Mouse (Mus musculus): Measurements from ENCODE around the gene Ccnq.

Gene Ccnq

DNA sequence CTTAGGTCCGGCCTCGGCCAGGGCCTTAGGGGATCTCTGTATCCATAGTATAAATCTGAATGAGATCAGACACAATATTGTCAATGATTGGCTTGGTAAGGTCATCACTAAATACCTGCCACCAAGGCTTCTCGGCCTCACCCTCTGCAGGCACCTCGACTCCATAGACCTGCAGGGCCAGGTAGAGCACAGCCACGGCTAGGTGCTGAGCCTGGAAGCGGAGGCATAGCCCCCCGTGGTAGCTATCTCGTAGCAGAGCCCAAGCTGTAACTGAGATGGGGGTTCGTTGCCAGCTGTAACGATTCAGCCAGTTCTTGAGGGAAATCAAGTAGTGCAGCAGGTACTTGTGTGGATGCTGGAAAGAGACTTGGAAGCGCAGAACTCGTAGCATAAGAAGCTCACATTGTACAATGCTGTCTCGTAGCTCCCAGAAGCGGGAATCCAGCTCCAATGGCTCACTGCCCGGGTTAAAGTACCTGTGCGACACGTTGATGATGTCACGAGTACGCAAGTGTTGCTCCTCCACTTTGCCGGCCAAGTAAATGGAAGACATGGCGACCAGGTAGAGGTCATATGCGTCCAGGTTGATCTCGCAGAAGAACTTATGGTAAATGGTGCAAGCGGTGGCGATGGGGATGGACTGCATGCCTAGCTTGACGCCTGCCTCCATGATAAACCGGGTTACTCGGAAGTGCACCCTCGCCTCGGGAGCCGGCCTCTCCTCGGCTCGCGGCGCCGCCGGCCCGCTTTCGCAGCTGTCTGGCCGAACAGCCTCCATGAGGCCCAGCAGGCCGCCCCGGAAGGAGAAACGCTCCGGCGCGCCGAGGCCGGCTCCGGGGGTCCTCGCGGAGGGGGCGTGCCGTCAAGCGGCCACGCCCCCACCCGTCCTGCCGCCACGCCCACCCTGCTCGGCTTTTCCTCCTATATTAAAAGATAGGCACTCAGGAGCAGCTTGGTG lies at the start of gene Ccnq:
Gene Ccnq (minus strand): TSS at position 845 of the 958 bp plus-strand sequence.
- in situ Hi-C loops (cut with MboI, MseI): loop anchor here in 1 of 2 experiments (10.0 kb wide), 1 partner anchor 676 kb away; no protein-coding TSS in a partner anchor

DNA sequence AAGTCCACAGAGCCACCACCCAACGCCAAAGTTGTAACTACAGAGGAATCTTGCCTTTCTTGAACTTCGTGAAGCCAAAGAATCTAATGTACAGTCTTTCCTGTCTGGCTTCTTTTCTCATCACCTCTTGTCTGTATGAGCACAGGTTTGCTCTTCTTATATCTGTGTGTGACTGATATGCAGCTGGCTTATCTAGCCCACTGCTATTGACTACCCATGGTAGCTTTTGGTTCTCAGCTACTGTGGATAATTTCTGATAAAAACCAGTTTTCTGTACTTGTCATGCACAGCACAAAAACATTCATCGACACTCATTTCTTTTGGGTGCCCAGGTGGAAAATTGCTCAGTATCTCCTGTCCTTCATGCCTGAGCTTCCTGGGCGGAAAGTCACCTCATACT lies 49.6 kb upstream of the Ccnq start:
- in situ Hi-C loops (cut with MboI, MseI): no loop called here

GRCm38 (mm10) chr11:78796072-78796729 lies 44.7 kb upstream of the Ccnq start:
- in situ Hi-C loops (cut with MboI, MseI): no loop called here

- in situ Hi-C loops (cut with MboI, MseI): no loop called here
Observed at GRCm38 (mm10) chr11:78793116-78793515, 41.6 kb upstream of the Ccnq start.

DNA sequence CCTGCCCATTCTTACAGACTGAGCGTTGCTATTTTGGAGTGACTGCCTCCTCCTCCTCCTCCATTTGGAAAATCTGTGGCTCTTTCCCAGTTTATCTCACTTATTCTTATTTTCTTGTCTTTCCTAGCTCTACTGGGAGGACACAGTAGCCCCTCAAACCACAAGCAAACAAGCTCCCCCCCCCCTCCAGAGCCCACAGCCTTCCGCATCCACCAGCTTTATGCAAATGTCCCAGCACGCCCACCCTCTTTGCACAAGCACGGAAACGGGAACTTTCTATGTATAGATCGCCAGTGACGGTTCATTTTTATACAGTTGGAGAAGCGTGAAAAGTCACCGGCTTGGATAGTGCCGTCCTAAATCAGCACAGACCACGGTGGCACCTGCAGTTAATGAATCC lies 40.9 kb upstream of the Ccnq start:
- in situ Hi-C loops (cut with MboI, MseI): no loop called here

DNA sequence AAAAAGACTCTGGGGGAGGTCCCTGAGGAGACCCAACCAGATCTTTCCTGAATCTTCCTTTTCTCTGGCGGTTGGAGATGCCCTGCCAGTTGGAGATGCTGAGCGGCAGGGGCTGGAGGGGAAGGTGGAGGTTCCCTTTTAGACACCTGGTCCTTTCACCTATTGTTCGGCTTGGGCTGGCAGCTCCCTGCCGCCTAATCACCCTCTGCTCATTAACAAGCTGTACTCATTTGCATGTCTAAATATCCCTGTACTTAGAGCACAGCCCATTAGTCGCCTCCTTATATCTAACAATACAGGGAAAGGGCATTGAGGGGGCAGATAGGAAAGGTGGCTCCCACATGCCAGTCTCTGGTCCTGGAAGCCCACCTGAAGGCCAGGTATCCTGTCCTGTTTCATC lies 40.5 kb upstream of the Ccnq start:
- in situ Hi-C loops (cut with MboI, MseI): no loop called here

GRCm38 (mm10) chr11:78791582-78791981 lies 40.1 kb upstream of the Ccnq start:
- in situ Hi-C loops (cut with MboI, MseI): no loop called here

GRCm38 (mm10) chr11:78789370-78790060 lies 38.0 kb upstream of the Ccnq start:
- in situ Hi-C loops (cut with MboI, MseI): no loop called here

GRCm38 (mm10) chr11:78786013-78786431 lies 34.5 kb upstream of the Ccnq start:
- in situ Hi-C loops (cut with MboI, MseI): no loop called here

- in situ Hi-C loops (cut with MboI, MseI): no loop called here
Observed at GRCm38 (mm10) chr11:78782791-78783347, 31.3 kb upstream of the Ccnq start.

- in situ Hi-C loops (cut with MboI, MseI): no loop called here
Observed at GRCm38 (mm10) chr11:78782326-78782725, 30.8 kb upstream of the Ccnq start.

DNA sequence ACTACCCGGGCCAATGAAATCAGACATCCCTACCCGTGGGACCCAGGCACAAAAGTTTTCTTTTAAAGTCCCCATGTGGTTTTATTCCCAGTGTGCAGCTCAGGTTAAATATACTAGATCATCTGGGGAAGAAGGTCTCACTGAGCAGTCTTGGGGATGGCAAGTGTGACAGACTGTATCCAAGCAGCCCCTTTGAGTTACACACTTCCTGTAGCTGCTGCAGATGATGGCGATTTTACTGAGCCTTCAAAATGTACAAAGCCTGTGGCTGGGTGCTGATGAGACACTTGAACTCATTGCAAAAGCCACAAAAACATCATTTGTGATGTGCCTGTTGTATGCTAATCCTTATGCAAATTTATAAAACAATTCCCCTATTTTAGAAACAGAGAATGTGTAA lies 29.0 kb upstream of the Ccnq start:
- in situ Hi-C loops (cut with MboI, MseI): no loop called here

DNA sequence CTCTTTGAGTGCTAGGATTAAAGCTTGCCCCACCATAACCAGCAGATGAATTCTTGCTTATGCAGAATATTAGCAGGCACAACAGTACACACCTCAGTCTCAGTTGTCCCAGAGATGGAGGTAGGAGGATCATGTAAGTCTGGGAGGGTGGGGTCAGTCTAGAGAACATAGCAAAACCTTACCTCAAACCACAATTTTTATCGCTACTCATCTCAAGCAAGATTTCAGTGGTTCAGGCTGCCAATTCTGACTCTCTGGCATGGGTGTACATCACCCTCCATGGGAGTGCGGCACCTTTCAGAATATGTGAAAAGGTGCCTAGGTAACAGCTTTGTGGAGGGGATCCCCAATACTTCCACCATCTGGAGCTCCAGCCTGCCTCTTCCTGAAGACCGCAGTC lies 28.5 kb upstream of the Ccnq start:
- in situ Hi-C loops (cut with MboI, MseI): no loop called here

DNA sequence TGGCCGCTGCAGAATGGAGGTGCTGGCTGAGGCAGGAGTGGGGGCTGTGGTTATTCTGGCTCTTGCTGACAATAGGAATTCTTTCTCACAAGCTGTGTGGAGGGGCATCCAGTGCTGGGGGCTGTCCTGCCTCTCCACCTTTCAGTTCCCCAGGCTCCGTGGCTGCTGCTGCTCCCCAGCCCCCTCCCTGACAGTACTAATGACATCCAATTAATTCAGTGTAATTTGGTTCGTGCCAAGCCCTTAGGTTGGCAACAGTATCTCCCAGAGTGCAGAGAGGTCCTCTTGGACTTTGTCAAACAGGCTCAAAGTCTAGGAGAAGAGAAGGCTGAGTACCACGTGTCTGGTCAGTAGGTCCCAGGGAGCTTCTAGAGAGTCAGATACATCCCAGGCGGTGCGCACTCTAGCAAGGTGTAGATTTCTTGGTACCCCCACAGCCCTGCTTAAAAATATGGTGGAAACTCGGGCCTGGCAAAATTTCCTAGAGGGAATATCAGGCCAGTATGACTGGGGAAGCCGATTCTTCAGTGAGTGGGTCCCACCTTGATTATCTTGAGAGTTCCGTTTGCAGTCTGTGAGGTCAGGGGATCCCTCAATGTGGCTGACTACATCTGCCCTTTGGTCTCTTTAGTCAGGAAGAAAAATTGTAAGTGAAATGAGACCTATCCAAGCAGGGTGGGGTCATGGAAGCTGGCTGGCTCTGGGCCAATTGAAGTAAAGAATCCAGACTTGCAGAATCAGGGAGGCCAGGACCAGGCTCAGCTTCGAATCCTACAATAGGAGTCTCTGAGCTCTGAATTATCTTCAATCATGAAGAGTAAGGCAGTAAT lies 26.5 kb upstream of the Ccnq start:
- in situ Hi-C loops (cut with MboI, MseI): no loop called here

GRCm38 (mm10) chr11:78771751-78772283 lies 20.3 kb upstream of the Ccnq start:
- in situ Hi-C loops (cut with MboI, MseI): no loop called here

DNA sequence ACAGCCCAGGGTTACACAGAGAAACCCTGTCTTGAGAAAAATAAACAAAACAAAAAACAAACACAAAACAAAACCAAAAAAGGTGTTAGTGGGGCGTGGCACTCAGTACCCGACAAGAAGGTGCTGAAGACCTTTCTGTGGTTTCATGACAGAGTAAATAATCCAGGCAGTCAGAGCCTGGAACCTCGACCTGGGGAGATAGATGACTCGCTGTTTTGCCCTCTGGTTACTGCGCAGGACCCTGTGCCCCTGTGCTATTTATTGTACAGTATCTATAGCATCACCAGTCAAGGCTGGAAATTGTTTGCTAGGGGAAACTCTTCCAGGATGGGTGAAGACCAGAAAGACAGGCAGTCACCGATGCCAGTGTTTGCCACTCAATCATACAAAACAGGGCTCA lies 18.9 kb upstream of the Ccnq start:
- in situ Hi-C loops (cut with MboI, MseI): no loop called here

GRCm38 (mm10) chr11:78768778-78769177 lies 17.2 kb upstream of the Ccnq start:
- in situ Hi-C loops (cut with MboI, MseI): no loop called here

- in situ Hi-C loops (cut with MboI, MseI): no loop called here
Observed at GRCm38 (mm10) chr11:78766069-78766830, 14.7 kb upstream of the Ccnq start.

DNA sequence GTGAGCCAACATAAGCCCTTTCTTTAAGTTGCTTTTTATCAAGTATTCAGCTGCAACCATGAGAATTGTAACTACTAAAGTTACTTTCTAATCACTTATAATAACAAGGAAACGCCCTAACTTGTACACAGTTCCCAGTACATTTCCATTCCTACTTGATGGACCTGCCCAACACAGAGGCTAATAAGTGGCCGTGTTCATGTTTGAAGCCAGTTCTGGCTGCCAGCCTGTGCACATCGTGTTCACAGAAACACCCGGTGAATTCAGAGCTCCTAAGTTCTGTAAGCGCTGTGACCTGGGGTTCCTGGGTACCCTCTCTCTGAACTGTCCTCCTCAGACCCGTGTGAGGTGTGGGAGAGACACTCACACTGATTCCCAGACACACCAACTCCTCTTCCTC lies 13.3 kb upstream of the Ccnq start:
- in situ Hi-C loops (cut with MboI, MseI): no loop called here

- in situ Hi-C loops (cut with MboI, MseI): no loop called here
Observed at GRCm38 (mm10) chr11:78764304-78764703, 12.8 kb upstream of the Ccnq start.

Data from T-helper 17 cell (primary cell).